Mouse (Mus musculus): Measurements from ENCODE around the gene Trim15.
"Not testable (repeated sequence)": the region's sequence is repeated elsewhere in the genome, so short reads cannot be mapped to it uniquely, and the experiment has no call there.

Gene Trim15

GRCm38 (mm10) chr17:36866719-36867527, at the start of gene Trim15:
TSS of gene Trim15 (minus strand) at chr17:36867210.
- no peak for DNase-seq (ENCODE audit: low spot score)

- DNase-seq (ENCODE audit: low spot score), result peak; percentile 6
These were observed 48.1 kb upstream of the Trim15 start for GRCm38 (mm10) chr17:36915076-36915475.

- peak; percentile 45 for DNase-seq (ENCODE audit: low spot score)
These were observed 47.1 kb upstream of the Trim15 start for GRCm38 (mm10) chr17:36914108-36914507.

- DNase-seq (ENCODE audit: low spot score), result no peak
These were observed 45.0 kb upstream of the Trim15 start for GRCm38 (mm10) chr17:36912031-36912430.

- no peak for DNase-seq (ENCODE audit: low spot score)
These were observed 42.8 kb upstream of the Trim15 start for GRCm38 (mm10) chr17:36909802-36910201.

- DNase-seq (ENCODE audit: low spot score), result no peak
These were observed 41.2 kb upstream of the Trim15 start for GRCm38 (mm10) chr17:36908235-36908634.

- DNase-seq (ENCODE audit: low spot score), result no peak
These were observed 36.6 kb upstream of the Trim15 start for GRCm38 (mm10) chr17:36903651-36904050.

GRCm38 (mm10) chr17:36900691-36901090, 33.7 kb upstream of the Trim15 start:
- no peak for DNase-seq (ENCODE audit: low spot score)

GRCm38 (mm10) chr17:36900001-36900400, 33.0 kb upstream of the Trim15 start:
- no peak for DNase-seq (ENCODE audit: low spot score)

- DNase-seq (ENCODE audit: low spot score), result no peak
These were observed 32.4 kb upstream of the Trim15 start for GRCm38 (mm10) chr17:36899376-36899775.

- DNase-seq (ENCODE audit: low spot score), result no peak
These were observed 30.7 kb upstream of the Trim15 start, which contains the start of gene Trim31 for GRCm38 (mm10) chr17:36897552-36898205. TSS of gene Trim31 (plus strand) at chr17:36898118.

GRCm38 (mm10) chr17:36897065-36897464, 30.1 kb upstream of the Trim15 start:
- DNase-seq (ENCODE audit: low spot score), result no peak

- no peak for DNase-seq (ENCODE audit: low spot score)
These were observed 29.6 kb upstream of the Trim15 start for GRCm38 (mm10) chr17:36896583-36896982.

GRCm38 (mm10) chr17:36893387-36893786, 26.4 kb upstream of the Trim15 start:
- DNase-seq (ENCODE audit: low spot score), result no peak

- DNase-seq (ENCODE audit: low spot score), result no peak
These were observed 25.4 kb upstream of the Trim15 start for GRCm38 (mm10) chr17:36892362-36892761.

- DNase-seq (ENCODE audit: low spot score), result not testable (repeated sequence)
These were observed 24.5 kb upstream of the Trim15 start for GRCm38 (mm10) chr17:36891496-36891895.

GRCm38 (mm10) chr17:36890073-36890903, 23.3 kb upstream of the Trim15 start, which contains the start of gene Trim40:
TSS of gene Trim40 (minus strand) at chr17:36890123.
- no peak for DNase-seq (ENCODE audit: low spot score)

- no peak for DNase-seq (ENCODE audit: low spot score)
These were observed 18.3 kb upstream of the Trim15 start for GRCm38 (mm10) chr17:36885132-36885790.

- DNase-seq (ENCODE audit: low spot score), result no peak
These were observed 16.3 kb upstream of the Trim15 start for GRCm38 (mm10) chr17:36883350-36883749.

- DNase-seq (ENCODE audit: low spot score), result no peak
These were observed 7.6 kb upstream of the Trim15 start for GRCm38 (mm10) chr17:36874636-36875035.

- peak; percentile 75 for DNase-seq (ENCODE audit: low spot score)
These were observed 3.2 kb upstream of the Trim15 start for GRCm38 (mm10) chr17:36869955-36870810.
